22 mouse cellular contexts compared by ENCODE assay signal in genomic region chr3:108093306-108093705, GRCm38 (mm10). TPM values are rescaled to one million over a fixed set of nuclear protein-coding genes. Genes with fewer than 3 reads are reported as not detected.
DNase-seq lines count a peak whose midpoint lies in the region; ATAC-seq lines count a peak whose summit lies in the region.
"Had no signal": no experiment of that assay in that cellular context is flagged by ENCODE, and none has a peak within 500 bp of the region (broad histone marks: within the 10 kb centered on the region; RNA-seq: fewer than 3 reads in every experiment).

No protein-coding gene starts in this region.

- no peaks in the 10 kb centered on the region for H3K27me3 ChIP-seq in liver, embryonic 16.5 days (ENCODE audit: control insufficient read depth, insufficient read depth, low read depth, low read length)
- H3K27me3 ChIP-seq in intestine, embryonic 16.5 days (replicated peaks; ENCODE audit: control insufficient read depth, insufficient read depth, low read length) = no peaks in the 10 kb centered on the region
- H3K27me3 ChIP-seq: embryonic facial prominence, embryonic 15.5 days; heart, embryonic 13.5 days; hindbrain, embryonic 13.5 days; limb, embryonic 15.5 days; midbrain, embryonic 12.5 days had no signal

- 57% methylated on average over 6 of the region's 6 CpGs for WGBS in liver, embryonic 16.5 days (ENCODE audit: insufficient replicate concordance)
- WGBS in intestine, embryonic 16.5 days = 65% methylated on average over 6 of the region's 6 CpGs

- H3K4me2 ChIP-seq in liver, embryonic 16.5 days (ENCODE audit: low read depth, low read length) = no peak overlapping the region
- H3K4me2 ChIP-seq in intestine, embryonic 16.5 days (ENCODE audit: low read depth, low read length) = no peak overlapping the region
- H3K4me2 ChIP-seq: embryonic facial prominence, embryonic 15.5 days; heart, embryonic 13.5 days; hindbrain, embryonic 13.5 days; limb, embryonic 15.5 days; midbrain, embryonic 12.5 days had no signal

- peak; percentile 16 for DNase-seq in urinary bladder, adult 2 months (ENCODE audit: low spot score)
- DNase-seq in urinary bladder, adult 18-20 months (ENCODE audit: low spot score in 2 of 2) = no peak
- DNase-seq in adrenal gland, postnatal 36 days = peak; percentile 66 to 73
- no peak for DNase-seq in neural tube, embryonic 10.5 days (ENCODE audit: extremely low spot score, low spot score)
- no peak for DNase-seq in T-cell, adult 2 months (ENCODE audit: low spot score)
- DNase-seq: cerebellum, adult 11-12 months; cerebellum, postnatal 36 days; gastrocnemius, adult 2 months; kidney, adult 8-10 months; kidney, postnatal 36 days; lung, postnatal 4 days; thymus, adult 18-20 months had no signal

- no peaks in the 10 kb centered on the region for H3K9me3 ChIP-seq in liver, embryonic 16.5 days (replicated peaks; ENCODE audit: control insufficient read depth, low read length)
- H3K9me3 ChIP-seq in intestine, embryonic 16.5 days (ENCODE audit: control insufficient read depth, low read length) = no peaks in the 10 kb centered on the region
- H3K9me3 ChIP-seq: embryonic facial prominence, embryonic 15.5 days; heart, embryonic 13.5 days; hindbrain, embryonic 13.5 days; limb, embryonic 15.5 days; midbrain, embryonic 12.5 days had no signal

- H3K4me3 ChIP-seq in liver, embryonic 16.5 days (ENCODE audit: low read depth, low read length) = no peak overlapping the region
- no peak overlapping the region for H3K4me3 ChIP-seq in intestine, embryonic 16.5 days (ENCODE audit: low read length)
- H3K4me3 ChIP-seq: embryonic facial prominence, embryonic 15.5 days; gastrocnemius, adult 2 months; heart, embryonic 13.5 days; hindbrain, embryonic 13.5 days; limb, embryonic 15.5 days; midbrain, embryonic 12.5 days had no signal

- H3K36me3 ChIP-seq in liver, embryonic 16.5 days (ENCODE audit: control insufficient read depth, insufficient read depth) = no peaks in the 10 kb centered on the region
- H3K36me3 ChIP-seq in intestine, embryonic 16.5 days (ENCODE audit: control insufficient read depth, insufficient read depth, low read length) = no peaks in the 10 kb centered on the region
- H3K36me3 ChIP-seq: embryonic facial prominence, embryonic 15.5 days; heart, embryonic 13.5 days; hindbrain, embryonic 13.5 days; limb, embryonic 15.5 days; midbrain, embryonic 12.5 days had no signal

- ATAC-seq in liver, embryonic 16.5 days (ENCODE audit: low read depth) = no peak
- ATAC-seq in intestine, embryonic 16.5 days = no peak
- ATAC-seq: inflammation-experienced regulatory T-cells, adult 6 months had no signal

- H3K9ac ChIP-seq in liver, embryonic 16.5 days (ENCODE audit: low read depth, low read length) = peak overlapping the region; percentile 18; the same call in 1 of the 2 replicates
- H3K9ac ChIP-seq in intestine, embryonic 16.5 days (ENCODE audit: low read depth, low read length) = no peak overlapping the region
- H3K9ac ChIP-seq: embryonic facial prominence, embryonic 15.5 days; heart, embryonic 13.5 days; hindbrain, embryonic 13.5 days; limb, embryonic 15.5 days; midbrain, embryonic 12.5 days had no signal

- H3K4me1 ChIP-seq in liver, embryonic 16.5 days (ENCODE audit: control insufficient read depth, low read depth, low read length) = peaks cover 69% of the 10 kb centered on the region
- peaks cover 9% of the 10 kb centered on the region; the same call in 1 of the 2 replicates for H3K4me1 ChIP-seq in intestine, embryonic 16.5 days (ENCODE audit: control insufficient read depth, insufficient read depth, low read length)

- peak overlapping the region; percentile 43 for H3K27ac ChIP-seq in liver, embryonic 16.5 days (ENCODE audit: low read length)
- H3K27ac ChIP-seq in intestine, embryonic 16.5 days (ENCODE audit: low read length) = no peak overlapping the region
- H3K27ac ChIP-seq: embryonic facial prominence, embryonic 15.5 days; gastrocnemius, adult 2 months; heart, embryonic 13.5 days; hindbrain, embryonic 13.5 days; limb, embryonic 15.5 days; midbrain, embryonic 12.5 days had no signal

RNA-seq across cellular contexts. Expression of gene Gnat2, which starts 0.7 kb away (rescaled TPM):
- 0.39 and 0.57 TPM in 2 replicates for polyA plus RNA-seq in urinary bladder, adult 2 months (2012; rRNA removed)
- total RNA-seq in adrenal gland, postnatal 36 days (2021) = 10 to 100 TPM; 11.5 to 14.7 TPM
- polyA plus RNA-seq in liver, embryonic 16.5 days (2015; fragmentation: Nextera tagmentation; extraction: Ambion mirVana) = 3.8 and 4.1 TPM in 2 replicates
- polyA plus RNA-seq in intestine, embryonic 16.5 days (2015; fragmentation: Nextera tagmentation; extraction: Ambion mirVana) = 1.9 and 2.7 TPM in 2 replicates
- total RNA-seq: heart, postnatal 25 days; left cerebral cortex, postnatal 36 days had no signal
- polyA plus RNA-seq: inflammation-experienced regulatory T-cells, adult 6 months had no signal

RNA-seq across cellular contexts. Expression of gene Ampd2, which starts 6.9 kb away (rescaled TPM):
- polyA plus RNA-seq in urinary bladder, adult 2 months (2012; rRNA removed) = 33.5 and 37.8 TPM in 2 replicates
- 100 to 1,000 TPM; 133 to 143 TPM for total RNA-seq in adrenal gland, postnatal 36 days (2021)
- polyA plus RNA-seq in liver, embryonic 16.5 days (2015; fragmentation: Nextera tagmentation; extraction: Ambion mirVana) = 76.4 and 79.6 TPM in 2 replicates
- polyA plus RNA-seq in intestine, embryonic 16.5 days (2015; fragmentation: Nextera tagmentation; extraction: Ambion mirVana) = 46.9 and 48.9 TPM in 2 replicates

RNA-seq across cellular contexts. Expression of gene Gstm4, which starts 48.6 kb away (rescaled TPM):
- polyA plus RNA-seq in urinary bladder, adult 2 months (2012; rRNA removed) = 128 and 151 TPM in 2 replicates
- 10 to 100 TPM; 12.0 to 19.0 TPM for total RNA-seq in adrenal gland, postnatal 36 days (2021)
- polyA plus RNA-seq in liver, embryonic 16.5 days (2015; fragmentation: Nextera tagmentation; extraction: Ambion mirVana) = 16.8 and 17.0 TPM in 2 replicates
- 47.9 and 49.2 TPM in 2 replicates for polyA plus RNA-seq in intestine, embryonic 16.5 days (2015; fragmentation: Nextera tagmentation; extraction: Ambion mirVana)

RNA-seq across cellular contexts. Expression of gene Gnai3, which starts 52.6 kb away (rescaled TPM):
- 70.4 and 75.8 TPM in 2 replicates for polyA plus RNA-seq in urinary bladder, adult 2 months (2012; rRNA removed)
- 100 to 1,000 TPM; 159 to 181 TPM for total RNA-seq in adrenal gland, postnatal 36 days (2021)
- polyA plus RNA-seq in liver, embryonic 16.5 days (2015; fragmentation: Nextera tagmentation; extraction: Ambion mirVana) = 69.9 and 73.7 TPM in 2 replicates
- polyA plus RNA-seq in intestine, embryonic 16.5 days (2015; fragmentation: Nextera tagmentation; extraction: Ambion mirVana) = 168 and 170 TPM in 2 replicates

Comparison
In these comparisons a context has a peak if more than half of its experiments do, and no peak if none do; other contexts are left out.
1. DNase-seq: peak in urinary bladder, adult 2 months (single experiment) and adrenal gland, postnatal 36 days (2 of 2); none in urinary bladder, adult 18-20 months (0 of 2), neural tube, embryonic 10.5 days (single experiment) and T-cell, adult 2 months (single experiment).